Mouse (Mus musculus): ENCODE data around the gene Ndrg2. TPM values are rescaled to one million over a fixed set of nuclear protein-coding genes. Genes with fewer than 3 reads are reported as not detected.
A peak's percentile ranks its signal among the peaks of the same experiment; 100 is the strongest.
"Not testable (repeated sequence)": the region's sequence is repeated elsewhere in the genome, so short reads cannot be mapped to it uniquely, and the experiment has no call there.

Gene Ndrg2
- total RNA-seq (2021), result 100 to 1,000 TPM; 488 to 494 TPM
- long read RNA-seq, transcript Ndrg2-202 (15 exons, 2,103 nt), result major isoform, 407 of 716 reads
- long read RNA-seq, transcript Ndrg2-201 (16 exons, 2,099 nt), result minor isoform, 76 of 716 reads
- long read RNA-seq, partial matches to known transcripts, result 109 of 716 reads
- long read RNA-seq, other reads (novel, unspliced or antisense), result 124 of 716 reads

GRCm38 (mm10) chr14:51913960-51914762 lies at the start of gene Ndrg2:
TSS of gene Ndrg2 (minus strand) at chr14:51914158.
- DNase-seq (ENCODE audit: low spot score in 2 of 2), result peak; percentile 78 to 87

GRCm38 (mm10) chr14:51960316-51960715 lies 46.4 kb upstream of the Ndrg2 start:
- no peak for DNase-seq (ENCODE audit: low spot score in 2 of 2)

GRCm38 (mm10) chr14:51943336-51943735 lies 29.4 kb upstream of the Ndrg2 start:
- no peak for DNase-seq (ENCODE audit: low spot score in 2 of 2)

GRCm38 (mm10) chr14:51942236-51942635 lies 28.3 kb upstream of the Ndrg2 start:
- no peak for DNase-seq (ENCODE audit: low spot score in 2 of 2)

- DNase-seq (ENCODE audit: low spot score in 2 of 2), result no peak
Measured at GRCm38 (mm10) chr14:51941577-51941976, 27.6 kb upstream of the Ndrg2 start.

- DNase-seq (ENCODE audit: low spot score in 2 of 2), result no peak
Measured at GRCm38 (mm10) chr14:51940944-51941560, 27.1 kb upstream of the Ndrg2 start.

GRCm38 (mm10) chr14:51939005-51939404 lies 25.0 kb upstream of the Ndrg2 start:
- no peak for DNase-seq (ENCODE audit: low spot score in 2 of 2)

- no peak for DNase-seq (ENCODE audit: low spot score in 2 of 2)
Measured at GRCm38 (mm10) chr14:51932092-51933020, 18.4 kb upstream of the Ndrg2 start.

GRCm38 (mm10) chr14:51930824-51931223 lies 16.9 kb upstream of the Ndrg2 start:
- DNase-seq (ENCODE audit: low spot score in 2 of 2), result peak; percentile 69 to 76

- no peak for DNase-seq (ENCODE audit: low spot score in 2 of 2)
Measured at GRCm38 (mm10) chr14:51929968-51930367, 16.0 kb upstream of the Ndrg2 start.

- peak; percentile 51 to 66 for DNase-seq (ENCODE audit: low spot score in 2 of 2)
Measured at GRCm38 (mm10) chr14:51929309-51929943, 15.5 kb upstream of the Ndrg2 start.

GRCm38 (mm10) chr14:51926930-51927329 lies 13.0 kb upstream of the Ndrg2 start:
- DNase-seq (ENCODE audit: low spot score in 2 of 2), result not testable (repeated sequence)

GRCm38 (mm10) chr14:51923492-51923891 lies 9.5 kb upstream of the Ndrg2 start:
- DNase-seq (ENCODE audit: low spot score in 2 of 2), result no peak

- no peak for DNase-seq (ENCODE audit: low spot score in 2 of 2)
Measured at GRCm38 (mm10) chr14:51922910-51923309, 9.0 kb upstream of the Ndrg2 start.

- DNase-seq (ENCODE audit: low spot score in 2 of 2), result no peak
Measured at GRCm38 (mm10) chr14:51922571-51922865, 8.6 kb upstream of the Ndrg2 start, which contains the start of gene Rnase13. TSS of gene Rnase13 (minus strand) at chr14:51922773.

- DNase-seq (ENCODE audit: low spot score in 2 of 2), result peak; percentile 51 to 71
Measured at GRCm38 (mm10) chr14:51921759-51922570, 8.0 kb upstream of the Ndrg2 start.

GRCm38 (mm10) chr14:51918966-51919365 lies 5.0 kb upstream of the Ndrg2 start:
- DNase-seq (ENCODE audit: low spot score in 2 of 2), result no peak

GRCm38 (mm10) chr14:51918125-51918524 lies 4.2 kb upstream of the Ndrg2 start, which contains the start of gene Tppp2:
TSS of gene Tppp2 (plus strand) at chr14:51918425.
- no peak for DNase-seq (ENCODE audit: low spot score in 2 of 2)

- DNase-seq (ENCODE audit: low spot score in 2 of 2), result no peak
Measured at GRCm38 (mm10) chr14:51916539-51916938, 2.6 kb upstream of the Ndrg2 start.

- DNase-seq (ENCODE audit: low spot score in 2 of 2), result no peak
Measured at GRCm38 (mm10) chr14:51915030-51915429, 1.1 kb upstream of the Ndrg2 start.

Data from layer of hippocampus, postnatal 10 days (tissue).